Mouse (Mus musculus) limb, embryonic 14.5 days (tissue): ENCODE data around the gene Tex45. TPM values are rescaled to one million over a fixed set of nuclear protein-coding genes. Genes with fewer than 3 reads are reported as not detected.

Source experiments
- ATAC-seq: fragments of 200-750 bp; cut with Nextera tagmentation; 2 replicates; pipeline ENCODE4 v1.8.0; 2017; ENCODE audit warnings: low read depth, moderate number of reproducible peaks, moderate TSS enrichment; ENCODE audit not compliant: low FRiP score
- DNase-seq: peaks from one replicate; pipeline ENCODE4 v3.0.0-alpha.2; 2015; ENCODE audit warnings: low spot score
- H3K27ac ChIP-seq: fragments of 300-500 bp; sonication (generic); replicated peaks from 2 replicates; pipeline ENCODE4 v1.5.1; 2014; ENCODE audit warnings: low read depth, mild to moderate bottlenecking, low read length, moderate library complexity, mixed read lengths
- H3K27me3 ChIP-seq: fragments of 300-500 bp; sonication (generic); 2 replicates; pipeline ENCODE4 v1.6.1; 2014; ENCODE audit warnings: low read length, mixed read lengths; ENCODE audit not compliant: control insufficient read depth, insufficient read depth
- H3K36me3 ChIP-seq: fragments of 300-500 bp; sonication (generic); 2 replicates; pipeline ENCODE4 v1.6.1; 2014; ENCODE audit warnings: mild to moderate bottlenecking, low read length, moderate library complexity, mixed read lengths; ENCODE audit not compliant: control insufficient read depth, insufficient read depth
- H3K4me1 ChIP-seq: fragments of 300-500 bp; sonication (generic); 2 replicates; pipeline ENCODE4 v1.6.1; 2014; ENCODE audit warnings: antibody characterized with exemption, low read length, mixed read lengths; ENCODE audit not compliant: control insufficient read depth, insufficient read depth
- H3K4me2 ChIP-seq: fragments of 300-500 bp; sonication (generic); replicated peaks from 2 replicates; pipeline ENCODE4 v1.6.1; 2014; ENCODE audit warnings: low read depth, mild to moderate bottlenecking, low read length, moderate library complexity; ENCODE audit not compliant: severe bottlenecking
- H3K4me3 ChIP-seq: fragments of 300-500 bp; sonication (generic); replicated peaks from 2 replicates; pipeline ENCODE4 v1.5.1; 2014; ENCODE audit warnings: low read length
- H3K9ac ChIP-seq: fragments of 300-500 bp; sonication (generic); 2 replicates; pipeline ENCODE4 v1.6.1; 2014; ENCODE audit warnings: mild to moderate bottlenecking, low read depth, low read length, moderate library complexity; ENCODE audit not compliant: severe bottlenecking
- H3K9me3 ChIP-seq: fragments of 300-500 bp; sonication (generic); 2 replicates; pipeline ENCODE4 v1.6.1; 2016; ENCODE audit warnings: low read length; ENCODE audit not compliant: control insufficient read depth
- POLR2A ChIP-seq: fragments of 200-500 bp; IDR thresholded peaks from 2 replicates; pipeline ENCODE4 v1.8.0; 2012; ENCODE audit warnings: inconsistent platforms, mild to moderate bottlenecking, moderate library complexity, borderline replicate concordance; ENCODE audit not compliant: insufficient read depth, insufficient read length; ENCODE audit errors: extremely low read depth
- WGBS: fragments of 180-500 bp; shearing (Covaris S2); extraction: QIAGEN DNeasy Blood & Tissue Kit; methylation state at CpG from one replicate; pipeline ENCODE4 v1.1.7; 2014; 5-methylcytosine and 5-hydroxymethylcytosine counted together
- polyA plus RNA-seq, 2 experiments: library from polyadenylated mRNA; depleted of rRNA in 1 of 2; stranded (reverse) in 1 of 2; unstranded in 1 of 2; fragments of >200 nt; fragmentation: Nextera tagmentation in 1 of 2; extraction: Ambion mirVana in 1 of 2; gene quantifications; 2 replicates each; pipeline versions ENCODE4 v1.2.1 to v1.2.3; 2012 to 2014

Gene Tex45
- polyA plus RNA-seq, 2 experiments: 0.11 TPM; not detected in 1

- Histone ChIP-seq H3K9me3 (no peaks in the 10 kb centered on the region), H3K27ac (no peak overlapping the region), H3K9ac (no peak overlapping the region), H3K27me3 (no peaks in the 10 kb centered on the region), H3K36me3 (no peaks in the 10 kb centered on the region), H3K4me1 (no peaks in the 10 kb centered on the region), H3K4me3 (no peak overlapping the region), H3K4me2 (no peak overlapping the region)
- DNase-seq: no peak
- no peak for TF ChIP-seq POLR2A
- 23% methylated on average over 5 of the region's 5 CpGs for WGBS
- ATAC-seq: no peak
These were observed 14.5 kb downstream of the Tex45 start for GRCm38 (mm10) chr8:3485192-3485591.

GRCm38 (mm10) chr8:3492901-3493844 lies 22.5 kb downstream of the Tex45 start, which contains the start of gene Zfp358:
Gene Zfp358, plus strand, starts transcription at chr8:3493138.
- H3K27me3 ChIP-seq: no peaks in the 10 kb centered on the region
- H3K27ac ChIP-seq: peak within 1 kb of the TSS; percentile 91
- ATAC-seq (peak; percentile 94), DNase-seq (peak; percentile 87)
- peak within 1 kb of the TSS; percentile 99 for H3K9ac ChIP-seq
- 1% methylated on average over 34 of the region's 64 CpGs for WGBS
- peak within 1 kb of the TSS; percentile 94 for H3K4me3 ChIP-seq
- H3K4me2 ChIP-seq: peak within 1 kb of the TSS; percentile 65
- peaks cover 34% of the 10 kb centered on the region for H3K36me3 ChIP-seq
- TF ChIP-seq POLR2A: peak; percentile 81; the same call in 1 of the 2 replicates
- H3K9me3 ChIP-seq: peaks cover 7% of the 10 kb centered on the region; the same call in 1 of the 2 replicates
- no peaks in the 10 kb centered on the region for H3K4me1 ChIP-seq

- H3K9ac ChIP-seq: peak overlapping the region; percentile 99
- H3K27ac ChIP-seq: peak overlapping the region; percentile 91
- peaks cover 34% of the 10 kb centered on the region for H3K36me3 ChIP-seq
- 26% methylated on average over 6 of the region's 6 CpGs for WGBS
- H3K4me3 ChIP-seq: peak overlapping the region; percentile 94
- H3K4me2 ChIP-seq: peak overlapping the region; percentile 65
- no peaks in the 10 kb centered on the region for H3K27me3 ChIP-seq
- ATAC-seq (no peak; the same call in 1 of the 2 replicates), DNase-seq (peak; percentile 27)
- no peak for TF ChIP-seq POLR2A
- H3K9me3 ChIP-seq: peaks cover 7% of the 10 kb centered on the region; the same call in 1 of the 2 replicates
- no peaks in the 10 kb centered on the region for H3K4me1 ChIP-seq
These were observed 23.2 kb downstream of the Tex45 start for GRCm38 (mm10) chr8:3493845-3494208.

DNA sequence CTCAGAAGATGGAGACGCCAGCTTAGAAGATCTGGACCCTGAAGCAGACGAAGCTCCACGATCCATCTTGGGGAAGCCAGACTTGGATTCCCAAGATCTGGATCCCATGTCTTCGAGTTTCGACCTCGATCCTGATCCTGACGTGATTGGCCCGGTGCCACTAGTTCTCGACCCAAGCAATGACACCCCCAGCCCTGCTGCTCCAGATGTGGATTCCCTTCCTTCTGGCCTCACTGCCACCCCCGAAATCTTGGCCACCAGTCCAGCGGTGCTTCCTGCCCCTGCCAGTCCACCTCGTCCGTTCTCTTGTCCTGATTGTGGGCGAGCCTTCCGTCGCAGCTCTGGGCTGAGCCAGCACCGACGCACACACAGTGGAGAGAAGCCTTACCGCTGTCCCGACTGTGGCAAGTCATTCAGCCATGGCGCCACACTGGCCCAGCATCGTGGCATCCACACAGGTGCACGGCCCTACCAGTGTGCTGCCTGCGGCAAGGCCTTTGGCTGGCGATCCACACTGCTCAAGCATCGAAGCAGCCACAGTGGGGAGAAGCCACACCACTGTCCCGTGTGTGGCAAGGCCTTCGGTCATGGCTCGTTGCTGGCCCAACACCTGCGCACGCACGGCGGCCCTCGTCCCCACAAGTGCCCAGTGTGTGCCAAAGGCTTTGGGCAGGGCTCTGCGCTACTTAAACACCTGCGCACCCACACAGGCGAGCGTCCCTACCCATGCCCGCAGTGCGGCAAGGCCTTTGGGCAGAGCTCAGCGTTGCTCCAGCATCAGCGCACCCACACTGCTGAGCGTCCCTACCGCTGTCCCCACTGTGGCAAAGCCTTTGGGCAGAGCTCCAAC lies 25.1 kb downstream of the Tex45 start:
- Histone ChIP-seq H3K27me3 (no peaks in the 10 kb centered on the region), H3K4me2 (no peak overlapping the region), H3K4me3 (no peak overlapping the region), H3K4me1 (peaks cover under 1% of the 10 kb centered on the region), H3K27ac (no peak overlapping the region), H3K9ac (no peak overlapping the region), H3K36me3 (peaks cover 34% of the 10 kb centered on the region), H3K9me3 (peaks cover 7% of the 10 kb centered on the region; the same call in 1 of the 2 replicates)
- TF ChIP-seq POLR2A: no peak
- ATAC-seq: no peak
- 96% methylated on average over 43 of the region's 44 CpGs for WGBS
- DNase-seq: no peak

GRCm38 (mm10) chr8:3496428-3496748 lies 25.7 kb downstream of the Tex45 start:
- 92% methylated on average over 10 of the region's 15 CpGs for WGBS
- H3K9ac ChIP-seq: no peak overlapping the region
- DNase-seq (no peak), ATAC-seq (no peak)
- TF ChIP-seq POLR2A: no peak
- peaks cover 7% of the 10 kb centered on the region; the same call in 1 of the 2 replicates for H3K9me3 ChIP-seq
- H3K27ac ChIP-seq: no peak overlapping the region
- peaks cover 7% of the 10 kb centered on the region for H3K4me1 ChIP-seq
- H3K4me3 ChIP-seq: no peak overlapping the region
- H3K27me3 ChIP-seq: no peaks in the 10 kb centered on the region
- no peak overlapping the region for H3K4me2 ChIP-seq
- H3K36me3 ChIP-seq: peaks cover 34% of the 10 kb centered on the region
